In the genomic region with DNA sequence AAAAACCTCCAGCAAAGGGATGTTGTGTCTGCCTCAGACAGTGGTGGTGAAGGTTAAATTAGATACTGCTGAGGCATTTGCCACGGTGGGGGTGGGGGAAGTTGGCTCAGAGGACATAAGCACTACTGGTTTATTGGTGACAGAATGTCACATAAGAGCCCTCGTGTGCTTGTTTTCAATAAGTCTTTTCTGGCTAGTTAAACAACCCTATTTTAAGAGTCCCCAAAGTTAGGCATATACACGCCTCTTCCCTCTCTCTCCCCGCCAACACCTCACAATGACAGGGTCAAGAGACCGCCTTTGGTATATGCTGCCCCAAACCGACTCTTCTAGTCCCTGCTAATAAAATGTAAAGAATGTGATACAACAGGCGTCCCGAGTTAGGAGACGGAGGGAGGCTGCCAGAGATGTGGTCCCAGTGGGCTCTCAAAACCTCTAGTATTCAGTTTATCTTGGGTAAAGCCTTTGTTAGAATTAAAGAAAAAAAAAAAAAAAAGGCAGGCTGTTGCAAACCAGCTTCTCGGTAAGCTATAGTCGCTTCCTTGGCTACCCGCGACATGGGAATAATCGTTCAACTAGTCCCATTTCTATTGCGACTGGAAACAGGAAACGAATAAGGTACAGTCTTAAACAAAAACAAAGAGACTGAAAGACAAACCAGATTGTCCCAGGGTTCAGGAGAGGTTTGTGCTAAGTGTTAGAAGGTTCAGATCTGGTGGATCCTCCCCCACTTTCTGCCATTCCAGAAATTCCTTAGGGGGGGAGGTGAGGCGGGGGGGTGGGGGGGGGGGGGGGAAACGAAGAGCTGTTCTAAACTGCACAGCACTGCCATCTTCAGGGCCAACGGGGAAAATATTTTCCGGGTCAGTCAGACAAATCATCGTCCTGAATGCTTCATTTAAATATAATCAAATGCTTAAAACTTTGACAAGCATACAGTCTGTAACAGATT, we compare ENCODE assay signal across 7 mouse cellular contexts.
DNase-seq lines count a peak whose midpoint lies in the region; ATAC-seq and TF ChIP-seq lines count a peak whose summit lies in the region.

No protein-coding gene starts in this region.

- under 1% methylated on average over 21 of the region's 21 CpGs for WGBS in intestine, embryonic 15.5 days

- no peaks in the 10 kb centered on the region for H3K36me3 ChIP-seq in intestine, embryonic 15.5 days

- peak overlapping the region; percentile 55 for H3K4me2 ChIP-seq in intestine, embryonic 15.5 days (replicated peaks)

- peak overlapping the region; percentile 27 for H3K4me3 ChIP-seq in cortical plate, adult 2 months (ENCODE audit: insufficient read depth, low read length)
- H3K4me3 ChIP-seq in intestine, embryonic 15.5 days (replicated peaks): peak overlapping the region; percentile 29

- ATAC-seq in intestine, embryonic 15.5 days: peak; percentile 79

- TF ChIP-seq CTCF in cortical plate, adult 2 months (IDR thresholded peaks at IDR 0.05; ENCODE audit: extremely low read depth, insufficient read depth, low read length): peak; percentile 47; the same call in 1 of the 2 replicates

- intact Hi-C loops in left cerebral cortex, postnatal 36 days (cut with DNase I): loop anchor here (5.0 to 10.0 kb wide), 3 partner anchors 440 to 680 kb away; a partner anchor contains a TSS

- DNase-seq in adrenal gland, adult (ENCODE audit: inconsistent age in 2 of 2, low spot score in 1 of 2): peak; percentile 65 to 88
- peak; percentile 59 to 79 for DNase-seq in gastrocnemius, postnatal 4 days (ENCODE audit: low spot score in 2 of 2)
- DNase-seq in left cerebral cortex, postnatal 36 days (ENCODE audit: low spot score in 2 of 2): peak; percentile 24 to 43
- DNase-seq in mesoderm, embryonic 11.5 days (ENCODE audit: low read depth, low spot score): peak; percentile 85
- peak; percentile 8 to 55 for DNase-seq in spleen, postnatal 10 days (ENCODE audit: low spot score in 2 of 2)

- no peaks in the 10 kb centered on the region for H3K9me3 ChIP-seq in intestine, embryonic 15.5 days

- H3K4me1 ChIP-seq in cortical plate, adult 2 months (ENCODE audit: control insufficient read depth, insufficient read depth, low read length): peaks cover 2% of the 10 kb centered on the region; the same call in 1 of the 2 replicates
- peaks cover 3% of the 10 kb centered on the region; the same call in 1 of the 2 replicates for H3K4me1 ChIP-seq in intestine, embryonic 15.5 days (replicated peaks)

- H3K27ac ChIP-seq in cortical plate, adult 2 months (ENCODE audit: insufficient read depth, low read length): no peak overlapping the region
- peak overlapping the region; percentile 39; the same call in 1 of the 2 replicates for H3K27ac ChIP-seq in intestine, embryonic 15.5 days

- no peaks in the 10 kb centered on the region for H3K27me3 ChIP-seq in intestine, embryonic 15.5 days (replicated peaks)

- no peak for TF ChIP-seq POLR2A in cortical plate, adult 2 months (IDR thresholded peaks at IDR 0.05; ENCODE audit: extremely low read depth, insufficient read depth, low read length)

- H3K9ac ChIP-seq in intestine, embryonic 15.5 days: peak overlapping the region; percentile 17; the same call in 1 of the 2 replicates

Comparison
In these comparisons a context has a peak if more than half of its experiments do, and no peak if none do; other contexts are left out.
1. DNase-seq: peak in every context shown above with its lines; median percentile 85 in mesoderm, embryonic 11.5 days; 76 in adrenal gland, adult; 69 in gastrocnemius, postnatal 4 days; 34 in left cerebral cortex, postnatal 36 days; 32 in spleen, postnatal 10 days.